Mouse (Mus musculus) intestine, postnatal 0 days (tissue): ENCODE measurements around the gene Nav3. TPM values are rescaled to one million over a fixed set of nuclear protein-coding genes. Genes with fewer than 3 reads are reported as not detected.

Source experiments
- ATAC-seq: fragments of 200-750 bp; cut with Nextera tagmentation; 2 replicates; pipeline ENCODE4 v1.8.0; 2017; ENCODE audit warnings: mild to moderate bottlenecking, moderate TSS enrichment, moderate library complexity
- H3K27ac ChIP-seq: fragments of 300-500 bp; sonication (generic); 2 replicates; pipeline ENCODE4 v1.5.1; 2014; ENCODE audit warnings: mild to moderate bottlenecking, low read depth, low read length, moderate library complexity
- H3K27me3 ChIP-seq: fragments of 300-500 bp; sonication (generic); replicated peaks from 2 replicates; pipeline ENCODE4 v1.6.1; 2014; ENCODE audit warnings: low read length, mixed read lengths; ENCODE audit not compliant: control insufficient read depth, insufficient read depth
- H3K36me3 ChIP-seq: fragments of 300-500 bp; sonication (generic); 2 replicates; pipeline ENCODE4 v1.6.1; 2014; ENCODE audit warnings: mild to moderate bottlenecking, moderate library complexity; ENCODE audit not compliant: control insufficient read depth, insufficient read depth
- H3K4me1 ChIP-seq: fragments of 300-500 bp; sonication (generic); replicated peaks from 2 replicates; pipeline ENCODE4 v1.6.1; 2014; ENCODE audit warnings: antibody characterized with exemption, low read length, mixed read lengths; ENCODE audit not compliant: control insufficient read depth, insufficient read depth
- H3K4me2 ChIP-seq: fragments of 300-500 bp; sonication (generic); replicated peaks from 2 replicates; pipeline ENCODE4 v1.6.1; 2014; ENCODE audit warnings: low read depth, mild to moderate bottlenecking, moderate library complexity
- H3K4me3 ChIP-seq: fragments of 300-500 bp; sonication (generic); 2 replicates; pipeline ENCODE4 v1.5.1; 2014; ENCODE audit warnings: low read depth, low read length
- H3K9ac ChIP-seq: fragments of 300-500 bp; sonication (generic); 2 replicates; pipeline ENCODE4 v1.6.1; 2014; ENCODE audit warnings: mild to moderate bottlenecking, low read depth, low read length
- H3K9me3 ChIP-seq: fragments of 300-500 bp; sonication (generic); 2 replicates; pipeline ENCODE4 v1.6.1; 2016; ENCODE audit warnings: mixed run types; ENCODE audit not compliant: control insufficient read depth
- CTCF ChIP-seq: sonication (generic); IDR thresholded peaks from 2 replicates; pipeline ENCODE4 v1.5.1; 2016; ENCODE audit warnings: low read depth, mild to moderate bottlenecking, control low read depth, antibody characterized with exemption, moderate library complexity
- WGBS: fragments of 180-500 bp; shearing (Covaris S2); extraction: QIAGEN DNeasy Blood & Tissue Kit; methylation state at CpG from one replicate; pipeline ENCODE4 v1.1.7; 2014; 5-methylcytosine and 5-hydroxymethylcytosine counted together
- polyA plus RNA-seq: library from polyadenylated mRNA; unstranded; fragments of >200 nt; fragmentation: Nextera tagmentation; extraction: Ambion mirVana; gene quantifications from 2 replicates; pipeline ENCODE4 v1.2.1, GENCODE M21; 2015

Gene Nav3
- polyA plus RNA-seq, 1 experiment from 2014 or later, result 0.77 TPM

DNA sequence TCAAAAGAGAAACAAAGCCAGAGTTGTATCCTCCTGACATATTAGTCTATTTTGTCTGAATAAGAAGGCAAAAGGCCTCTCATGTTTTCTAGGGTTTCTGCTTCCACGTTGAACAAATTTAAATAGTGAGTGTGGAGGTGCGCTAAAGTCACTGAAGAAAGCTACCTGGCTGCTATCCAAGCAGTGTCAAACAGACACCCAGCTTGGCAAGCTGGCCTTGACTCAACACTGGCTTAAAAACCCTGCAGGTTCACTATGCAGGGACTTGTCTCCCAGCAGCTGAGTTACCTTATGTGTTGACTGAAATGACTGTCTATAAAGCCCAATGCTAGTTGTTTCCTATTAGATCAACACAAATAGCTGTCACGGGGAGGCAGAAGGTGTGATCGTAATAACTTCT is 612.3 kb downstream of the Nav3 start:
- Histone ChIP-seq H3K27me3 (no peaks in the 10 kb centered on the region), H3K4me3 (no peak overlapping the region), H3K27ac (no peak overlapping the region), H3K4me2 (no peak overlapping the region), H3K36me3 (no peaks in the 10 kb centered on the region), H3K4me1 (no peaks in the 10 kb centered on the region), H3K9ac (no peak overlapping the region), H3K9me3 (no peaks in the 10 kb centered on the region)
- ATAC-seq, result no peak
- no peak for TF ChIP-seq CTCF
- WGBS, result 76% methylated on average over 4 of the region's 4 CpGs

DNA sequence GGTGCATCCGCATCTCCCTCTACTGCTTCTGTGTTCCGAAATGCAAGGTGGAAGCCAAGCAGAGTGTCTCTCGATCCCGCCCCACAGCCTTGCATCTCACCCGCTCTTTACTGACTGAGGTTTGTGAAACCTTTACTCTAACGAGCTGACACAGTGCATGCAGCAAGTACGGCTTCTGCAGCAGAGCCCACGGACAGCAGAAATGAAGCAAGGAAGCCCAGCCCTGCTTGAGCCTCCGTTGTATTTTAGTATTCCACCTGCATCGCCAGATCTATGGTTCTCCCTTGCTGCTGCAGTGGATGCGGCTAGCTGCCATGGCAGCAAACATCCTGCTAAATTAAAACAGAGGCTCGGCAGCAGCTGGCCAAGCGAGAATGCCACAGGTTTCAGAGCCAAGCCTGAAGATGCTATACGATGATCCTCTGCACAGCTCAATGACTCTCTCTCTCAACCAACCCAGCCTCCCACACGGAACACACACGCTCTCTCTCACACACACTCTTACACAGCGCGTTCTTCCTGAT is 623.2 kb downstream of the Nav3 start:
- no peak for TF ChIP-seq CTCF
- Histone ChIP-seq H3K9ac (no peak overlapping the region), H3K27ac (no peak overlapping the region), H3K4me3 (no peak overlapping the region), H3K36me3 (no peaks in the 10 kb centered on the region), H3K27me3 (no peaks in the 10 kb centered on the region), H3K4me1 (no peaks in the 10 kb centered on the region), H3K9me3 (no peaks in the 10 kb centered on the region), H3K4me2 (no peak overlapping the region; the same call in 1 of the 2 replicates)
- 42% methylated on average over 18 of the region's 18 CpGs for WGBS
- ATAC-seq, result no peak

DNA sequence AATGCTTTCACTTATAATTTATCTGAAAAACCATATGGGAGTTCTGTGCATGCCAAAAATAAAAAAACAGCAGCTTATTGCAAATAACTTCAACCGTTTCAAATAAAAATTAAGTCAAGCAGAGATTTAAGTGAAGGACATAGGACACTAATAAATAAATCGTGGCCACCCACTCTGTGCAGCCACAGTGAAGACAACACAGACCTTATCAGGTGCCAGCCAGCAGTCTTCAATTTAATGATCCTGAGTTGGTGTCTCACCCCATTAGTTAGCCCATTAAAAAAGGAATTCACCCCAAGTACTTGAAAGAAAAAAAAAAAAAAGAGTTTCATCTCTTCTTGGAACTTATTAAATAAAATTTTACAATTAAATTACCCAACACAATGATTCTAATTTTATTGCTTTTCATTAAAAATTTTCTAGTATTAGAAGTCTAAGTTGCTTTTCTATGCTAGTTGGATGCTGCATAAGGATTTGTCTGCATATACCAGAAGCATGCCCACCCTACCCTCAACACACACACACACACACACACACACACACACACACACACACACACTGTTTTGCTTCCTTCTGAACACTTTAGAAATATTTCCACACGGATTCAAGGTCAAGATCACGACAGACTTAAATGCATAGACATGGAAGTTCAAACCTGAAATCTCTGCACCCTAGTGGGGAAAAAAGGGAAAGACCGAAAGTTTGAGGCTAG is 649.1 kb downstream of the Nav3 start:
- no peak for TF ChIP-seq CTCF
- Histone ChIP-seq H3K9me3 (no peaks in the 10 kb centered on the region), H3K4me1 (no peaks in the 10 kb centered on the region), H3K4me3 (no peak overlapping the region), H3K9ac (no peak overlapping the region), H3K27ac (no peak overlapping the region), H3K36me3 (no peaks in the 10 kb centered on the region), H3K27me3 (no peaks in the 10 kb centered on the region), H3K4me2 (no peak overlapping the region)
- no peak for ATAC-seq
- WGBS, result 67% methylated on average over 5 of the region's 5 CpGs

DNA sequence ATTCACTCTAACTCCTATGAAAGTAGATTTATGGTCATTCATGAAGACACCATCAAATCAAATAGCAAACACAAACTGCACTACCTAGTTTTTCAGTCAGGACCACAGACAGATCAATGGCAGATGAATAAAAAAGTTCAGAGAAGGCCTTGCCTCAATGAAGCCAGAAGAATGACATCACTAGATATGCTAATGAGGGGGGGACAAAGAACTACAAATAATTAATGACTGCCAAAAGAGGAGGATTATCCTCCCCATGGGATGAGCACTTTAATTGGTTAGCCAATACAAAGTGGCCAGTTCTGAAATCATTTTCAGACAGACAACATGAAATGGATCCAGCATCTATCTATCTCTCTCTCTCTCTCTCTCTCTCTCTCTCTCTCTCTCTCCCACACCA is 652.6 kb downstream of the Nav3 start:
- no peak for ATAC-seq
- Histone ChIP-seq H3K9me3 (no peaks in the 10 kb centered on the region), H3K4me3 (no peak overlapping the region), H3K27ac (no peak overlapping the region), H3K27me3 (no peaks in the 10 kb centered on the region), H3K36me3 (no peaks in the 10 kb centered on the region), H3K9ac (no peak overlapping the region), H3K4me2 (no peak overlapping the region), H3K4me1 (no peaks in the 10 kb centered on the region)
- TF ChIP-seq CTCF, result no peak

DNA sequence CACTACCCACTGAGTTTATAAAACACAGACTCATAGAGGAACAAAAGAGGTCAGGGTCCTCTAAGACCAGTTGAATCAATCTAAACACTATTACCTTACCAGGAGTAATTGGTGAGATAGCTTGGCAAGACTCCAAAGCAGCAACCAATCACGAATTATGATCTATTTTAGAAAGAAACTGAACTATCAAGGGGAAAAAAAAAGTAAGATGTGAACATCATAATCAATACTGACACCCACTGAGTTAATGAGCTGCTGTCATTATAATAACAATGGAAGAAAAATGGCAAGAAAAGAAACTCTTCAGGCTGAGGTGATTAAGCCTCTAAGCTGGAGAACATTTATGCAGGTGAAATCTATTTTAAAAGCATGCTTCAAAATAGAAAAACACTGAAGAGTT is 653.8 kb downstream of the Nav3 start:
- no peak overlapping the region for H3K4me2 ChIP-seq
- H3K4me1 ChIP-seq, result no peaks in the 10 kb centered on the region
- no peak overlapping the region for H3K9ac ChIP-seq
- H3K9me3 ChIP-seq, result no peaks in the 10 kb centered on the region
- WGBS, result 57% methylated on average over 1 of the region's 1 CpGs
- no peak overlapping the region for H3K27ac ChIP-seq
- H3K27me3 ChIP-seq, result no peaks in the 10 kb centered on the region
- no peaks in the 10 kb centered on the region for H3K36me3 ChIP-seq
- no peak for ATAC-seq
- H3K4me3 ChIP-seq, result no peak overlapping the region
- no peak for TF ChIP-seq CTCF

DNA sequence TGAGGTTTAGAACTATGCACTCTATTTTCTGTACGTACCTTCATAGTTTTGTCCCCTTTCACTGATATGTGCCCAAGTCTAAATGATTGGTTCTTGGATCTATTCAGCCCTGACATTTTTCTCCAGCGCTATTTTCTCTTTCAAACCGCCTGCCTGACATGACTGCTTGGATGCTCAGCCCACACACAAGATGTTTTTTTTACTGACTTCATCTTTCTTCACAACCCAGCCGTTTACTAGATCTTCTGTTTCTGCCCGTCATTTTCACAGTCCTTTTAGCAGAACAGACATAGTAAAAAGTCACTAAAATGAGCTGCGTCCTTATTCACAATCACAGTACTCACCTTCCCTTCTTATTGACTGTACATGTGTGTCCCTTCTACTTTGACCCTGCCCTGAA is 656.8 kb downstream of the Nav3 start:
- Histone ChIP-seq H3K27me3 (no peaks in the 10 kb centered on the region), H3K4me1 (no peaks in the 10 kb centered on the region), H3K4me2 (no peak overlapping the region), H3K27ac (no peak overlapping the region), H3K36me3 (no peaks in the 10 kb centered on the region), H3K4me3 (no peak overlapping the region), H3K9ac (no peak overlapping the region), H3K9me3 (no peaks in the 10 kb centered on the region)
- TF ChIP-seq CTCF, result no peak
- ATAC-seq, result no peak
- WGBS, result 85% methylated on average over 6 of the region's 6 CpGs

DNA sequence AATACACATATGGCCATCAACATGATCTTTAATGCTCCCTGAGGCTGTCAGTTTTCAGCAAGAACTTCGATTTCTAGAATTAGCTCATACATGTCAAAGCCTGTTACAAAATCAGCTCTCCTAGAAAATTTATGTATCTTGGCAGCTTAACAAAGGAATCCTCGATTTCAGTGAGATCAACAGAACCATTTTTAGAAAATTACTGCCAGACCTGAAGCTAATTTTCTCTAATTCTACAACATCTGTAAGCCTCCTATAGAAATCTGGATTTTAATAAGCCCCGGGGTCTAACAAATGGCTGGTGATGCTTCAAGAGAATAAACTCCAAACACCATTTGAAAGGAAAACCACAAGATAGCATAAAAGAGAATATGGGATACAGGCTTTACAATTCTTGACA is 659.0 kb downstream of the Nav3 start:
- H3K9me3 ChIP-seq, result no peaks in the 10 kb centered on the region
- H3K36me3 ChIP-seq, result no peaks in the 10 kb centered on the region
- no peak for TF ChIP-seq CTCF
- ATAC-seq, result no peak
- H3K4me3 ChIP-seq, result no peak overlapping the region
- no peaks in the 10 kb centered on the region for H3K4me1 ChIP-seq
- H3K4me2 ChIP-seq, result no peak overlapping the region
- no peak overlapping the region for H3K9ac ChIP-seq
- H3K27me3 ChIP-seq, result no peaks in the 10 kb centered on the region
- H3K27ac ChIP-seq, result no peak overlapping the region
- 70% methylated on average over 3 of the region's 3 CpGs for WGBS
